In genomic region chr17:70626925-70627324, GRCm38 (mm10) we compare ENCODE assay signal across 35 mouse cellular contexts.
"Had no signal": no experiment of that assay in that cellular context is flagged by ENCODE, and none has a peak within 500 bp of the region (broad histone marks: within the 10 kb centered on the region; RNA-seq: fewer than 3 reads in every experiment).

No protein-coding gene starts in this region.

- H3K9ac ChIP-seq: heart, embryonic 12.5 days; heart, embryonic 13.5 days; heart, embryonic 15.5 days; hindbrain, embryonic 12.5 days; hindbrain, embryonic 13.5 days; hindbrain, embryonic 14.5 days; hindbrain, embryonic 15.5 days; intestine, embryonic 15.5 days; kidney, embryonic 15.5 days had no signal

- H3K27ac ChIP-seq: heart, embryonic 10.5 days; heart, embryonic 13.5 days; heart, embryonic 15.5 days; hindbrain, embryonic 10.5 days; hindbrain, embryonic 12.5 days; hindbrain, embryonic 13.5 days; hindbrain, embryonic 14.5 days; hindbrain, embryonic 15.5 days; hindbrain, postnatal 0 days; intestine, embryonic 15.5 days; kidney, embryonic 15.5 days; kidney, postnatal 0 days had no signal

- H3K4me3 ChIP-seq: heart, embryonic 10.5 days; heart, embryonic 12.5 days; heart, embryonic 13.5 days; heart, embryonic 15.5 days; hindbrain, embryonic 10.5 days; hindbrain, embryonic 12.5 days; hindbrain, embryonic 13.5 days; hindbrain, embryonic 15.5 days; intestine, embryonic 15.5 days; kidney, embryonic 15.5 days; left cerebral cortex, adult 2 months had no signal

- DNase-seq: heart, postnatal 10 days; heart, postnatal 14 days; heart, postnatal 36 days; heart, postnatal 4 days; kidney, adult 11 months; kidney, adult 18-20 months; kidney, adult 2 months; kidney, adult 8-10 months; kidney, adult 9 months; kidney, postnatal 10 days; kidney, postnatal 14 days; kidney, postnatal 25 days; kidney, postnatal 36 days; kidney, postnatal 4 days; layer of hippocampus, adult 9-11 months; layer of hippocampus, postnatal 36 days had no signal

- H3K36me3 ChIP-seq: heart, embryonic 10.5 days; heart, embryonic 12.5 days; heart, embryonic 13.5 days; heart, embryonic 15.5 days; hindbrain, embryonic 10.5 days; hindbrain, embryonic 12.5 days; hindbrain, embryonic 13.5 days; hindbrain, embryonic 15.5 days; intestine, embryonic 15.5 days; kidney, embryonic 15.5 days had no signal

- H3K4me2 ChIP-seq: heart, embryonic 11.5 days; heart, embryonic 12.5 days; heart, embryonic 13.5 days; heart, embryonic 15.5 days; hindbrain, embryonic 12.5 days; hindbrain, embryonic 13.5 days; hindbrain, embryonic 14.5 days; hindbrain, embryonic 15.5 days; intestine, embryonic 15.5 days; kidney, embryonic 15.5 days had no signal

- H3K9me3 ChIP-seq: heart, embryonic 10.5 days; heart, embryonic 13.5 days; heart, embryonic 15.5 days; hindbrain, embryonic 10.5 days; hindbrain, embryonic 12.5 days; hindbrain, embryonic 13.5 days; hindbrain, embryonic 15.5 days; intestine, embryonic 15.5 days; kidney, embryonic 15.5 days had no signal

- H3K4me1 ChIP-seq: hindbrain, embryonic 12.5 days; hindbrain, embryonic 15.5 days; intestine, embryonic 15.5 days; kidney, embryonic 15.5 days had no signal

- H3K27me3 ChIP-seq: heart, embryonic 12.5 days; heart, embryonic 13.5 days; heart, embryonic 15.5 days; hindbrain, embryonic 12.5 days; hindbrain, embryonic 13.5 days; hindbrain, embryonic 15.5 days; intestine, embryonic 15.5 days; kidney, embryonic 15.5 days had no signal

- ATAC-seq: hindbrain, embryonic 16.5 days; hindbrain, postnatal 0 days; inflammation-experienced regulatory T-cells, adult 6 months; intestine, embryonic 15.5 days; intestine, embryonic 16.5 days; intestine, postnatal 0 days had no signal
